Mouse (Mus musculus) bone marrow macrophage, adult 2 months (primary cell): ENCODE results near the gene Snap29. TPM values are rescaled to one million over a fixed set of nuclear protein-coding genes. Genes with fewer than 3 reads are reported as not detected.
A peak's percentile ranks its signal among the peaks of the same experiment; 100 is the strongest.

ENCODE experiments used
- H3K27ac ChIP-seq: 2 replicates; pipeline ENCODE4 v1.5.1; 2012; ENCODE audit warnings: low read depth, low read length; ENCODE audit not compliant: insufficient read depth
- H3K4me1 ChIP-seq: 2 replicates; pipeline ENCODE4 v1.6.1; 2012; ENCODE audit warnings: low read length; ENCODE audit not compliant: control insufficient read depth, insufficient read depth
- H3K4me3 ChIP-seq: 2 replicates; pipeline ENCODE4 v1.5.1; 2012; ENCODE audit warnings: mild to moderate bottlenecking, low read length, moderate library complexity; ENCODE audit not compliant: insufficient read depth
- CTCF ChIP-seq: IDR thresholded peaks from 2 replicates; pipeline ENCODE4 v1.5.1; 2012; ENCODE audit warnings: low read depth, mild to moderate bottlenecking, low read length, moderate library complexity
- POLR2A ChIP-seq: IDR thresholded peaks from 2 replicates; pipeline ENCODE4 v1.6.1; 2012; ENCODE audit warnings: mild to moderate bottlenecking, low read depth, low read length, borderline replicate concordance
- polyA plus RNA-seq: library from polyadenylated mRNA; stranded (reverse); fragments of >200 nt; gene quantifications from 2 replicates; pipeline ENCODE4 v1.2.4, GENCODE M21; 2012; ENCODE audit not compliant: missing spikeins, insufficient read depth, insufficient read length

Gene Snap29
- polyA plus RNA-seq, 1 experiment, result 35.3 TPM

DNA sequence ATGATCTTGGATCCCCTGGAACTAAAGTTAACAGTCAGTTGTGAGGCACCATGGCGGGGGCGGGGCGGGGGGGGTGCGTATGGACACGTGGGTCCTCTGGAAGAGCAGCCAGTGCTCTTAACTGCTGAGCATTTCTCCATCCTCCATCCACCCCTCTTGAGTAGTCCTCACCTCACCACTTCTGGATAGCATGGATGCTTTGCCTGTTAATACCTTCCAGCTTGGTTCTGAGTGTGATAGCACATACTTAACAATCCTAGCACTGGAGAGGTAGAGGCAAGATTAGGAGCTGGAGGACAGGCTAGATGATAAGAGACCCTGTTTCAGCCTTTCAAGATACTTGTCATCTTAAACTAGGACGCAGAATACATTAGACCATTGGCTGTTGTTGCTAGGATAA is 66.7 kb downstream of the Snap29 start:
- no peak overlapping the region for H3K27ac ChIP-seq
- no peak overlapping the region for H3K4me3 ChIP-seq
- H3K4me1 ChIP-seq, result peaks cover 2% of the 10 kb centered on the region; the same call in 1 of the 2 replicates
- TF ChIP-seq POLR2A, result no peak

DNA sequence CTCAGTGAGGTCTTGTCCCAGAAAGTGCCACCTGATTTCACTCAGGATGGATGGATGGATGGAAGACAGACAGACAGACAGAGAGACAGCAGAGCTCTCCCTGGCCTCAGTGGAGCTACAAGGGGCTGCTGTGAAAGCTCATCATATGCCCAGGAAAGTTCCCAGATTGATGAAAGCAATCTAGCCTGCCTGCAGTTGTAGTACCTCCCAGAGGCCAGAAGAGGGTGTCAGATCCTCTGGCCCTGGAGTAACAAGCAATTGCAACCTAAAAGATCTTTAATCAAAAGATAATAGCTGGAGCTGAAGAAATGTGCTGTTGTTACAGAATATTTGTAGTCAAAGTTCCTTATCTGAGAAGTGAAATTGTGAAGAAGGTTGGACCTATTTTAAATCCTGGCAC is 68.3 kb downstream of the Snap29 start:
- TF ChIP-seq POLR2A (no peak), CTCF (peak; percentile 46)
- Histone ChIP-seq H3K4me3 (no peak overlapping the region), H3K4me1 (peaks cover 13% of the 10 kb centered on the region), H3K27ac (no peak overlapping the region)

DNA sequence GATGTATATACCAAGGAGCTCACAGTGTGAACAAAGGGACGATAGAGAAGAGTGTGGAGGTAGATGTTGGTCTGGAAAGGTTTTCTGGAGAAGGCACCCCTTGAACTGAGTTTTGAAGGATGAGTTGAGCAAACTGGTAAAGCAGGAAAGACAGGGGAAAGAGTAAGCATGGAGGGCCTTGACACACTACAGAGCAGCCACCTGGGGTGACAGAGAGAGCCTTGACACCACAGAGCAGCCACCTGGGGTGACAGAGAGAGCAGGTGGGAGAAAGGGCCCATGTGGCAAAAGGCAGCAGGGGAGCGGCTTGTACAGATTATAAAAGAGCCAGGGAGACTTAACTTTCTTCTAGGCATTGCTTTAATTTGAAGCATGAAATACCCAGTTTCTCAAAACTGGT is 69.0 kb downstream of the Snap29 start:
- Histone ChIP-seq H3K4me3 (no peak overlapping the region), H3K4me1 (peaks cover 13% of the 10 kb centered on the region), H3K27ac (no peak overlapping the region)
- TF ChIP-seq CTCF, result no peak

DNA sequence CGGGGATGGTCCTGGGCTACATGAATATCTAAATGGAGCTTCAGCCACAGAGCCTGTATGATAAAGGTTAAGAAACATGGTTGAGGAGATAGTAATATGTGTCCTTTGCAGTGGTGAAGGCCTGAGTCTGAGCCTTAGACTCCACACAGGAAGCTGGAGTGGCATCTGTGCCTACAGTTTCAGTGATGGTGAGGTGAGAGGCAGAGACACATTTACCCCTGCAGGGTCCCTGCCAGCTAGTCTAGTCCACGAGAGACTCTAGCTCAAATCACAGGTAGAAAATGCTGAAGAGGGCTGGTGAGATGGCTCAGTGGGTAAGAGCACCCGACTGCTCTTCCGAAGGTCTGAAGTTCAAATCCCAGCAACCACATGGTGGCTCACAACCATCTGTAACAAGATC is 69.5 kb downstream of the Snap29 start:
- no peak overlapping the region for H3K27ac ChIP-seq
- no peak overlapping the region for H3K4me3 ChIP-seq
- H3K4me1 ChIP-seq, result peaks cover 13% of the 10 kb centered on the region
- TF ChIP-seq POLR2A (no peak), CTCF (no peak)

DNA sequence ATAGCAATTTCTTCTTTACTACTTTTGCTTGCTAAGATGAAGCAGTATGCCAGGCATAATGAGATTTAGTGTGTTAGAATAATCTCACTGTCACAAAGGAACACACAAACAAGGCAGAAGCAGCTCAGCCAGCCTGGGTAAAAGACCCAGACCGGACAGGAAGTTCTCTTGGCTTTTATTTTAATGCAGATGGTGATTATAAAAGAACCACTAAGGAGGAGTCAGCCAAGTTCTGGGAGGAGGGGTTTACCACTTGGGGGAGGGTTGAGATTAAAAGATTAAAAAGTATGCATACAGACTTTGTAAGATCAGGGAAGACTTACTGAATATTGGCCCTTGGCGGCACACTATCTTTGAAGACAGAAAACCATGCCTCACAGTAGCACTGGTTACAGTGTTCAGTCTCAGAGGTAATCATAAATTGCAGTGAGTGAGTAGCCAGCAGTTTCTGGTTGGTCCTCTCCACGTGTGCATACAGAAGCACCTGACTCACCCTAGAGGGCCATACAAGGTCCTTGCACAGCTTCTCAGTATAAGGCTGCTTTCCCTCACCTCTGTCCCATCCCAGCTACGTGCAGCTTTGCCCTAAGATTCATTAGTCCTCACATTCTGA is 72.7 kb downstream of the Snap29 start:
- Histone ChIP-seq H3K27ac (no peak overlapping the region), H3K4me1 (peaks cover 16% of the 10 kb centered on the region), H3K4me3 (no peak overlapping the region)
- TF ChIP-seq POLR2A (no peak), CTCF (no peak)

Other genes starting within 250 kb of the Snap29 start
- 208 and 222 TPM in 2 replicates for gene Ube2l3, start 203.3 kb upstream of the Snap29 start, polyA plus RNA-seq
- gene Rimbp3, start 197.4 kb upstream of the Snap29 start, polyA plus RNA-seq, result not detected in 2 replicates
- 1.9 and 2.0 TPM in 2 replicates for gene Hic2, start 172.4 kb upstream of the Snap29 start, polyA plus RNA-seq
- 9.6 and 13.6 TPM in 2 replicates for gene Tmem191c, start 129.9 kb upstream of the Snap29 start, polyA plus RNA-seq
- not detected in 2 replicates for gene Serpind1, start 74.6 kb upstream of the Snap29 start, polyA plus RNA-seq
- 37.1 and 38.0 TPM in 2 replicates for gene Pi4ka, start 328 bp downstream of the Snap29 start, polyA plus RNA-seq
- gene Crkl, start 46.0 kb downstream of the Snap29 start, polyA plus RNA-seq, result 26.2 and 27.4 TPM in 2 replicates
- not detected in 2 replicates for gene Aifm3, start 83.6 kb downstream of the Snap29 start, polyA plus RNA-seq
- 53.4 and 57.0 TPM in 2 replicates for gene Lztr1, start 102.7 kb downstream of the Snap29 start, polyA plus RNA-seq
- 23.2 and 25.5 TPM in 2 replicates for gene Thap7, start 125.2 kb downstream of the Snap29 start, polyA plus RNA-seq
- not detected in 2 replicates for gene Lrrc74b, start 155.3 kb downstream of the Snap29 start, polyA plus RNA-seq
- gene P2rx6, start 155.9 kb downstream of the Snap29 start, polyA plus RNA-seq, result not detected in 2 replicates
- gene Slc7a4, start 177.2 kb downstream of the Snap29 start, polyA plus RNA-seq, result 2.2 and 2.4 TPM in 2 replicates
- 19.5 and 22.6 TPM in 2 replicates for gene Smpd4, start 213.4 kb downstream of the Snap29 start, polyA plus RNA-seq
- gene Ccdc74a, start 240.5 kb downstream of the Snap29 start, polyA plus RNA-seq, result not detected in 2 replicates